ENCODE assay signal across 16 mouse cellular contexts in genomic region chr2:167435631-167436030, GRCm38 (mm10).
"Had no signal": no experiment of that assay in that cellular context is flagged by ENCODE, and none has a peak within 500 bp of the region (broad histone marks: within the 10 kb centered on the region; RNA-seq: fewer than 3 reads in every experiment).

No protein-coding gene starts in this region.

- H3K4me1 ChIP-seq: intestine, embryonic 15.5 days; lung, embryonic 15.5 days; midbrain, embryonic 10.5 days; midbrain, embryonic 13.5 days had no signal

- H3K27ac ChIP-seq: intestine, embryonic 15.5 days; kidney, postnatal 0 days; left cerebral cortex, adult 2 months; liver, embryonic 12.5 days; liver, embryonic 15.5 days; lung, embryonic 15.5 days; midbrain, embryonic 10.5 days; midbrain, embryonic 13.5 days had no signal

- H3K9me3 ChIP-seq: intestine, embryonic 15.5 days; liver, embryonic 12.5 days; liver, embryonic 15.5 days; lung, embryonic 15.5 days; midbrain, embryonic 10.5 days; midbrain, embryonic 13.5 days had no signal

- DNase-seq: layer of hippocampus, postnatal 36 days; lung, adult 18-20 months; lung, postnatal 10 days; lung, postnatal 36 days; thymus, adult 18-20 months; thymus, postnatal 36 days had no signal

- H3K4me2 ChIP-seq: intestine, embryonic 15.5 days; liver, embryonic 12.5 days; liver, embryonic 15.5 days; lung, embryonic 15.5 days; midbrain, embryonic 13.5 days had no signal

- ATAC-seq: hindbrain, embryonic 16.5 days; intestine, embryonic 15.5 days; liver, embryonic 12.5 days; midbrain, embryonic 13.5 days had no signal

- H3K9ac ChIP-seq: intestine, embryonic 15.5 days; liver, embryonic 12.5 days; liver, embryonic 15.5 days; lung, embryonic 15.5 days; midbrain, embryonic 13.5 days had no signal

- H3K4me3 ChIP-seq: intestine, embryonic 15.5 days; left cerebral cortex, adult 2 months; liver, embryonic 12.5 days; liver, embryonic 15.5 days; lung, embryonic 15.5 days; megakaryocyte, embryonic 14.5 days; midbrain, embryonic 10.5 days; midbrain, embryonic 13.5 days had no signal

- H3K27me3 ChIP-seq: intestine, embryonic 15.5 days; liver, embryonic 12.5 days; liver, embryonic 15.5 days; lung, embryonic 15.5 days; megakaryocyte, embryonic 14.5 days; midbrain, embryonic 13.5 days had no signal
